Mouse (Mus musculus) layer of hippocampus, adult 6 months (tissue): ENCODE measurements around the gene Olfr1291-ps1. TPM values are rescaled to one million over a fixed set of nuclear protein-coding genes. Genes with fewer than 3 reads are reported as not detected.

Source experiments
- long read RNA-seq, 2 experiments: library from polyadenylated mRNA; unstranded; transcript quantifications; one replicate each; pipeline ENCODE4 v2.0.0; 2019 to 2020
- polyA plus RNA-seq: library from polyadenylated mRNA; unstranded; fragments of <200 nt; fragmentation: Nextera tagmentation; gene quantifications from 2 replicates; pipeline ENCODE4 v1.2.3, GENCODE M21; 2021

Olfr1291-ps1 gene
- polyA plus RNA-seq = not detected in 2 replicates
- long read RNA-seq, experiment 1 = 0 reads
- long read RNA-seq, experiment 2 = 0 reads

DNA sequence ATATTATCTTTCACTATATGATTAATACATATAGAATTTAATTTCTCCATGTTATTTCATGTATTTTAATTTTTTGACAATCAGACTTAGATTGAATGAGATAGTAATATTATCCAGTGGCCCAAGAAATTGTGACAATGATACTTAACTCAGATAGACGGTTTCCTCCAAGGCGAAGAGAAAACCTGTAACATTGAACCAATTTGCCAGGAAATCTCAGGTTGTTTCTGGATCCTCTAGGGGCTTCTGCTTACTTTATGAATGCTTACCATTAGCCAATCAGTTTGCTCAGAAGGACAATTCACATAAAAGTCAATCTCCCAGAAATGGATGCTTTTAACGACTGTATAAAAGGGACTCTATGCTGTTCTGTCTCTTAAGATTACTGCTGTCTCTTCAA is at the start of gene Olfr1291-ps1:
TSS of gene Olfr1291-ps1 (plus strand) at position 301 of the 400 bp plus-strand sequence.

DNA sequence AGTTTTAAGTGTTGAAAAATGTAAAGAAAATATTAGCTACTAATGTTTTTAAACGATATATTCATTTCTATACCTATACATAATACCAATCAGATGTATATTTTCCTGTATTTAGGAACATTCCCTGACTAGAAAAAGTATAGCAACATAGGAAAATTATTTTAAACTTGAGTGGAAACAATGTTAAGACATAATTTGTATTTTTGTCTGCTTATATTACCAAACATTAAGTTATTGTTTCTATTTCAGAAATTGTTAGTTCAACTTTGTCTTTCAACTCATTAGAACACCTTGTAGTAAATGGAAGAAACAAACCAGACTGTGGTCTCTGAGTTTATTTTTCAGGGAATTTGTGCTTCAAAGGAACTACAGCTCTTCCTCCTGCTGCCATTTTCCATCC is 48.1 kb upstream of the Olfr1291-ps1 start, which contains the start of gene Olfr1287:
TSS of gene Olfr1287 (plus strand) at position 301 of the 400 bp plus-strand sequence.

DNA sequence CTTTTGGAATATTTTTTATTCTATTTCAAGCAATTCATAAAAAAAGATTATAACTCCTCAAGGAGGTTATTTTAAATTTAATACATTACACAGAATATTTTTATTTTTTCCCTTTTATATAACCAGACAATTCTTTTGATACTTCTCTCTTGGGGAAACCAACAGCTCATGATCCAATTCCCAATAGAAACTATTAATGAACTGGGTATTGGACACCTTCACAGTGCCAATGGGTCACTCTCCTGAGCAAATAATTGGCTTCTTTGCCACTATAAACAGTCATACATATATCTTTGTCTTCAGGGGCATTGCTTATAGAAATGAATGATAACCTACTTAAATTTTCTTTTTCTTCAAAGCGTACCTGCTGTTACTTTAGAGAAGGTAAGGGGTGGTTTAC is 23.2 kb upstream of the Olfr1291-ps1 start, which contains the start of gene Olfr1288:
TSS of gene Olfr1288 (plus strand) at position 301 of the 400 bp plus-strand sequence.

DNA sequence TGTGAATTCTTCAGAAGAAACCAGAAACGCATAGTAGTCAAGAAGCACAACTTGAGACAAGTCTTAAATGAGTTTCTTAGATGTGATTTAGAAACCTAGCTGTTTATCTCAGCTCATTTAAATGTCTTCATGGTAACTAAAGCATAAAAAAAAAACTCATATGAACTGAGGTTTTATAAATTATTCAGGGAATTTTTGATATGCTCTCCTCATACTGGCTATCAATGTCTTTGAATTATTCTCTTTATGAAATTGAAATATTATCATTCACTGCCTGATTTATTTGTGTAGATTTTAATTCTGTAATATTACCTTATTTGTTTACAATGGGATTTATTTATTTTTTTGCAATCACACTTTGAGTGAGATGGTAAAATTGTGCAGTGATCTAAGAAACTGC is 16.5 kb upstream of the Olfr1291-ps1 start, which contains the start of gene Olfr1289:
TSS of gene Olfr1289 (plus strand) at position 301 of the 400 bp plus-strand sequence.

DNA sequence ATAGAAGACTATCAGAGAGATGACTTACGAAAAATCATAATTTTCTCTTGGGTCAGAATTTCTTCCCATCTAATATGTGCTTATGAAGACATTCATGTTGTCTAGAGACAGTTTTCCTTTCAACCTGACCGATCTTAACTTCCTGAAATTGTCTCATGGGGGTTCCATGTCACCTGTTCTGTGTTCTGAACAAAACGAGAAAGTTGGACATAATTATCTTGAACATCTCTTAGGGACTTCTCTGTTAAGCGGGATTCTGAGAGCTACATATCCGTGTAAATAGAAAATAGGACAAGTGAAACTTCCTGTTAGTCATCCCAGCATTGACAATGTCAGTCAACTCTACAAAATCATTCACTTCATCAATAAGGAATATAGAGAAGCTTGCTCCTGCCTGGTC is 3.3 kb upstream of the Olfr1291-ps1 start, which contains the start of gene Olfr1290:
TSS of gene Olfr1290 (minus strand) at position 101 of the 400 bp plus-strand sequence.

DNA sequence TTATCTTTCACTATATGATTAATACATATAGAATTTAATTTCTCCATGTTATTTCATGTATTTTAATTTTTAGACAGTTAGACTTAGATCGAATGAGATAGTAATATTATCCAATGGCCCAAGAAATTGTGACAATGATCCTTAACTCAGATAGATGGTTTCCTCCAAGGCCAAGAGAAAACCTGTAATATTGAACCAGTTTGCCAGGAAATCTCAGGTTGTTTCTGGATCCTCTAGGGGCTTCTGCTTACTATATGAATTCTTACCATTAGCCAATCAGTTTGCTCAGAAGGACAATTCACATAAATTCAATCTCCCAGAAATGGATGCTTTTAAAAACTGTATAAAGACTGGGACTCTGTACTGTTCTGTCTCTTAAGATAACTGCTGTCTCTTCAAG is 27.9 kb downstream of the Olfr1291-ps1 start, which contains the start of gene Olfr1293-ps:
TSS of gene Olfr1293-ps (plus strand) at position 301 of the 400 bp plus-strand sequence.

DNA sequence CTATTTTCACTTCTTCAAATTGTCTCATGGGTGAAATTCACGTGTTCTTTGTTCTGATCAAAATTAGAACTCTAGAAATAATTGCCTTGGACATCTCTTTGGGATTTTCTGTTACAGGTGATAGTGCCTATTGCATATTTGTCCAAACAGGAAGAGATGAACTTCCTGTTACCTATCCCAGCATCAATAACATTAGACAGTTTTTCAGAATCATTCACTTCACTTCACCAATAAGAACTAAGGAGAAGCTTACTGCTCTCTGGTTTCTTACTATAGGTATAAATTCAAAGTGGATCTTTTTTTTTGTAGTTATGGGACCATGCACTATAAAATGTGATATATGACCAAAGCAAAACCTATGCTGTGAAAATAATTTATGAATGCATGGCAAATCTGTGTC is 43.2 kb downstream of the Olfr1291-ps1 start, which contains the start of gene Olfr1294:
TSS of gene Olfr1294 (minus strand) at position 101 of the 400 bp plus-strand sequence.

Other genes starting within 250 kb of the Olfr1291-ps1 start
- not detected in 2 replicates for gene Olfr1276, start 242.7 kb upstream of the Olfr1291-ps1 start, polyA plus RNA-seq
- not detected in 2 replicates for gene Olfr1277, start 223.1 kb upstream of the Olfr1291-ps1 start, polyA plus RNA-seq
- gene Olfr1278, start 207.0 kb upstream of the Olfr1291-ps1 start, polyA plus RNA-seq = not detected in 2 replicates
- not detected in 2 replicates for gene Olfr1279, start 196.5 kb upstream of the Olfr1291-ps1 start, polyA plus RNA-seq
- gene Olfr1280, start 183.2 kb upstream of the Olfr1291-ps1 start, polyA plus RNA-seq = not detected in 2 replicates
- not detected in 2 replicates for gene Olfr1281, start 170.7 kb upstream of the Olfr1291-ps1 start, polyA plus RNA-seq
- not detected in 2 replicates for gene Olfr1282, start 161.1 kb upstream of the Olfr1291-ps1 start, polyA plus RNA-seq
- not detected in 2 replicates for gene Olfr1283, start 130.4 kb upstream of the Olfr1291-ps1 start, polyA plus RNA-seq
- gene Olfr1284, start 121.7 kb upstream of the Olfr1291-ps1 start, polyA plus RNA-seq = not detected in 2 replicates
- not detected in 2 replicates for gene Olfr1286, start 74.1 kb upstream of the Olfr1291-ps1 start, polyA plus RNA-seq
- gene Olfr1287, start 48.0 kb upstream of the Olfr1291-ps1 start, polyA plus RNA-seq = not detected in 2 replicates
- gene Olfr1288, start 23.1 kb upstream of the Olfr1291-ps1 start, polyA plus RNA-seq = not detected in 2 replicates
- not detected in 2 replicates for gene Olfr1289, start 16.4 kb upstream of the Olfr1291-ps1 start, polyA plus RNA-seq
- gene Olfr1290, start 3.4 kb upstream of the Olfr1291-ps1 start, polyA plus RNA-seq = not detected in 2 replicates
- gene Olfr1293-ps, start 28.0 kb downstream of the Olfr1291-ps1 start, polyA plus RNA-seq = not detected in 2 replicates
- gene Olfr1294, start 43.1 kb downstream of the Olfr1291-ps1 start, polyA plus RNA-seq = not detected in 2 replicates
- not detected in 2 replicates for gene Olfr1295, start 72.5 kb downstream of the Olfr1291-ps1 start, polyA plus RNA-seq
- gene Olfr1297, start 129.3 kb downstream of the Olfr1291-ps1 start, polyA plus RNA-seq = not detected in 2 replicates
- gene Olfr1298, start 152.0 kb downstream of the Olfr1291-ps1 start, polyA plus RNA-seq = not detected in 2 replicates
- gene Olfr1299, start 164.2 kb downstream of the Olfr1291-ps1 start, polyA plus RNA-seq = not detected in 2 replicates